Mouse (Mus musculus) embryonic facial prominence, embryonic 14.5 days (tissue): ENCODE data around the gene Tmem39a. TPM values are rescaled to one million over a fixed set of nuclear protein-coding genes. Genes with fewer than 3 reads are reported as not detected.

Source experiments
- ATAC-seq: fragments of 200-750 bp; cut with Nextera tagmentation; 2 replicates; pipeline ENCODE4 v1.8.0; 2017; ENCODE audit warnings: low read depth, moderate number of reproducible peaks, moderate TSS enrichment
- DNase-seq: peaks from one replicate; pipeline ENCODE4 v3.0.0-alpha.2; 2015; ENCODE audit warnings: low spot score
- H3K27ac ChIP-seq: fragments of 300-500 bp; sonication (generic); replicated peaks from 2 replicates; pipeline ENCODE4 v1.5.1; 2014; ENCODE audit warnings: low read depth, mild to moderate bottlenecking, low read length, moderate library complexity
- H3K27me3 ChIP-seq: fragments of 300-500 bp; sonication (generic); replicated peaks from 2 replicates; pipeline ENCODE4 v1.6.1; 2014; ENCODE audit warnings: low read length; ENCODE audit not compliant: control insufficient read depth, insufficient read depth
- H3K36me3 ChIP-seq: fragments of 300-500 bp; sonication (generic); 2 replicates; pipeline ENCODE4 v1.6.1; 2014; ENCODE audit warnings: low read length, mixed read lengths; ENCODE audit not compliant: control insufficient read depth, insufficient read depth
- H3K4me1 ChIP-seq: fragments of 300-500 bp; sonication (generic); 2 replicates; pipeline ENCODE4 v1.6.1; 2014; ENCODE audit warnings: antibody characterized with exemption, low read length; ENCODE audit not compliant: control insufficient read depth, insufficient read depth
- H3K4me2 ChIP-seq: fragments of 300-500 bp; sonication (generic); 2 replicates; pipeline ENCODE4 v1.6.1; 2014; ENCODE audit warnings: low read depth, mild to moderate bottlenecking, low read length, moderate library complexity, mixed read lengths
- H3K4me3 ChIP-seq: fragments of 300-500 bp; sonication (generic); 2 replicates; pipeline ENCODE4 v1.5.1; 2014; ENCODE audit warnings: low read depth, mild to moderate bottlenecking, low read length
- H3K9ac ChIP-seq: fragments of 300-500 bp; sonication (generic); 2 replicates; pipeline ENCODE4 v1.6.1; 2014; ENCODE audit warnings: low read depth, mild to moderate bottlenecking, low read length, moderate library complexity, mixed read lengths
- H3K9me3 ChIP-seq: fragments of 300-500 bp; sonication (generic); 2 replicates; pipeline ENCODE4 v1.6.1; 2016; ENCODE audit warnings: low read length; ENCODE audit not compliant: control insufficient read depth
- WGBS: fragments of 180-500 bp; shearing (Covaris S2); extraction: QIAGEN DNeasy Blood & Tissue Kit; methylation state at CpG from one replicate; pipeline ENCODE4 v1.1.7; 2014; 5-methylcytosine and 5-hydroxymethylcytosine counted together
- polyA plus RNA-seq: library from polyadenylated mRNA; unstranded; fragments of >200 nt; fragmentation: Nextera tagmentation; extraction: Ambion mirVana; gene quantifications from 2 replicates; pipeline ENCODE4 v1.2.1, GENCODE M21; 2014

Tmem39a gene
- polyA plus RNA-seq, 1 experiment from 2014 or later, result 148 TPM

DNA sequence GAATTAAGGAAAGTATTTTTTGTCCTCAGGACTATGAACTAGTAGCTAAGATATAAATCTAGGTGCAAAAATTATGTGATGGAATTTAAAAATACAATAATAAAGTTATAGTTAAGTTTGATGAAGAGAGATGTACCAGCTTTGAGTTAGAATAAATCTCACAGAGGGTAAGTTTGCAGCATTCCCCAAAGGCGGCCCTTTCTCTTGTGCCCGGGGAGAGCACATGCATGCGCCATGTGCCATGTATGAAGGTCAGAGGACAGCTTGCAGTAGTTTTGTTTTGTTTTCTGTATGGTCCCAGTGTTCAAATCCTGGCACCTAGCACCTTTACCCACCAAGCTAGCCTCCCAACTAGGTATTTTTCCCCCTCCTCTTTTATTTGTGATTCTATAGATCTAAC, 13.0 kb downstream of the Tmem39a start:
- no peaks in the 10 kb centered on the region for H3K9me3 ChIP-seq
- no peaks in the 10 kb centered on the region for H3K4me1 ChIP-seq
- H3K9ac ChIP-seq, result no peak overlapping the region
- no peak overlapping the region for H3K4me2 ChIP-seq
- no peaks in the 10 kb centered on the region for H3K27me3 ChIP-seq
- H3K27ac ChIP-seq, result no peak overlapping the region
- ATAC-seq, result no peak
- no peak overlapping the region for H3K4me3 ChIP-seq
- DNase-seq, result no peak
- 100% methylated on average over 3 of the region's 3 CpGs for WGBS
- peaks cover 82% of the 10 kb centered on the region for H3K36me3 ChIP-seq

DNA sequence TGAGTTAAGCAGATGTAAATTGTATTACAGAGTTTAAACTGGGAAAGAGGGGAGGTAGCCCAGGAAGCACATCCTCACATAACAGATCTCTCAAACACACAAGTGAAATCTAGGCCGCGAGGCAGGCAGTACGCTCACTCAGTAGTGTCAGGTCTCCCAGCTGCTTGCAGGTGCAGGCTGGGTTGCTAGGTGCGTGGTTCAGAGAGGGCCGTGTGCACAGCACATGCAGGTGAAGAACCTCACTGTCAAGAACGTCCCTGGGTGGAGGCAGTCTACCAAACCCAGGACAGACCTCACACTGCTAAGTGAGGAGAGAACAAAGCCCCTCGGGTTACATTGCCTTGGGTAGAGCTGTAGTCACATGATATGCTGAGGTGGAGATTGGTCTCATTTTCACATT, 26.3 kb downstream of the Tmem39a start:
- H3K4me3 ChIP-seq, result no peak overlapping the region
- H3K9me3 ChIP-seq, result no peaks in the 10 kb centered on the region
- H3K4me1 ChIP-seq, result no peaks in the 10 kb centered on the region
- no peak overlapping the region for H3K9ac ChIP-seq
- no peak overlapping the region for H3K27ac ChIP-seq
- H3K27me3 ChIP-seq, result no peaks in the 10 kb centered on the region
- ATAC-seq (no peak), DNase-seq (no peak)
- H3K36me3 ChIP-seq, result peaks cover 93% of the 10 kb centered on the region
- WGBS, result 93% methylated on average over 7 of the region's 7 CpGs
- no peak overlapping the region for H3K4me2 ChIP-seq

DNA sequence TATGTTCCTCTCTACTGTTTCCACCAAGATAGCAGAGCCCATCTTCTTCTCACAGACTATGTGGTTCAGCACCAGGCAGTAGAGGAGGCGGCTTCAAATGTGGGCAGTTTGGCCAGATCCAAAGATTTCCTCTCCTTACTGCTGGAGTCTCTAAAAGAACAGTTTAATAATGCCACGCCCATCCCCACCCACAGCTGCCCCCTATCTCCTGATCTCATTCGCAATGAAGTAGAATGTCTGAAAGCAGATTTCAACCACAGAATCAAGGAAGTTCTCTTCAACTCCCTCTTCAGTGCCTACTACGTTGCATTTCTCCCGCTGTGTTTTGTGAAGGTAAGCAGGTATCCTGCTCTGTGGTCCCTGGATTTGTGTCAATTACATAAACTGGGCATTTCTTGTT, 26.7 kb downstream of the Tmem39a start:
- H3K4me1 ChIP-seq, result no peaks in the 10 kb centered on the region
- DNase-seq (no peak), ATAC-seq (no peak)
- no peak overlapping the region for H3K27ac ChIP-seq
- no peak overlapping the region for H3K4me2 ChIP-seq
- H3K9ac ChIP-seq, result no peak overlapping the region
- H3K9me3 ChIP-seq, result no peaks in the 10 kb centered on the region
- H3K27me3 ChIP-seq, result no peaks in the 10 kb centered on the region
- 90% methylated on average over 5 of the region's 5 CpGs for WGBS
- peaks cover 90% of the 10 kb centered on the region for H3K36me3 ChIP-seq
- no peak overlapping the region for H3K4me3 ChIP-seq

DNA sequence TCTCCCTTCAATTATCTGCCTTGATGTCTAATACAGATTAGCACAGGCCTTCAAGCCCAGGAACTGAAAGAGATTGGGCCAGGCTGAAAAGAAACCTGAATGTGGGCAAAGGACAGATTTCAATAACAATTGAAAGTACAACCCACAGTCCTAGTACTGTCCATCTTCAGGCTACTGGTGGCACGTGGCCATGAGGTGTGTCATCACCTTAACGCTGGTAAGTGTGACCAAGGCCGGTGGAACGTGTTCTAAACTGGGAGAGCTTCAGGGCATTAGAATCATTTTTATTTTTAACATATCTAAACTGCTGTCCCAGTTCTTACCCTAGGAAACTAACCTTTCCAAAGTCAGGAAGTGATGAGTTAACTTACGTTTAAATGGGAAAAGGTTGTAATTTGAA, 28.7 kb downstream of the Tmem39a start:
- Histone ChIP-seq H3K9me3 (no peaks in the 10 kb centered on the region), H3K9ac (no peak overlapping the region), H3K4me3 (no peak overlapping the region), H3K27me3 (no peaks in the 10 kb centered on the region), H3K27ac (no peak overlapping the region), H3K4me1 (no peaks in the 10 kb centered on the region), H3K36me3 (peaks cover 91% of the 10 kb centered on the region), H3K4me2 (no peak overlapping the region)
- 93% methylated on average over 5 of the region's 5 CpGs for WGBS
- ATAC-seq, result no peak
- DNase-seq, result no peak

DNA sequence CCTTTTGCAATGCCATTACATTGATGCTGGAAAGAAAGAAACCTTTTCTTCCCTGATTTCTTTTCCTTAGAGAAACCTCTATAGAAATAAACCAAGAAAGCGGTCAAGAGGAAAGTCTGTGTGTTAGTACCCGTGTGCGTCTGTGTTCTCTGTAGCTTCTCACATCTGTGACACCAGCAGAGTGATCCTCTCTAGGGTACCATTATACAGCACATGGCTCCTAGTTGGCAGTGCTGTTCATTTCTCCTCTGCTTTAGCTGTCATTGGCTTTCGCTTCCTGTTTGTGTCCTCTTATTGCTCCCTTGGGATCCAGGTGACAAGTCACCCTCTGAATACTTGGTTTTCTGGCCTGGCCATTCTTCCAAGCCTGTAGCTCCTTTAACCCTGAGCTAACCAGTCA, 29.1 kb downstream of the Tmem39a start:
- no peak overlapping the region for H3K27ac ChIP-seq
- no peaks in the 10 kb centered on the region for H3K4me1 ChIP-seq
- no peak overlapping the region for H3K9ac ChIP-seq
- DNase-seq, result no peak
- no peak overlapping the region for H3K4me3 ChIP-seq
- 88% methylated on average over 4 of the region's 4 CpGs for WGBS
- no peak for ATAC-seq
- no peaks in the 10 kb centered on the region for H3K27me3 ChIP-seq
- H3K9me3 ChIP-seq, result no peaks in the 10 kb centered on the region
- H3K4me2 ChIP-seq, result no peak overlapping the region
- H3K36me3 ChIP-seq, result peaks cover 91% of the 10 kb centered on the region

DNA sequence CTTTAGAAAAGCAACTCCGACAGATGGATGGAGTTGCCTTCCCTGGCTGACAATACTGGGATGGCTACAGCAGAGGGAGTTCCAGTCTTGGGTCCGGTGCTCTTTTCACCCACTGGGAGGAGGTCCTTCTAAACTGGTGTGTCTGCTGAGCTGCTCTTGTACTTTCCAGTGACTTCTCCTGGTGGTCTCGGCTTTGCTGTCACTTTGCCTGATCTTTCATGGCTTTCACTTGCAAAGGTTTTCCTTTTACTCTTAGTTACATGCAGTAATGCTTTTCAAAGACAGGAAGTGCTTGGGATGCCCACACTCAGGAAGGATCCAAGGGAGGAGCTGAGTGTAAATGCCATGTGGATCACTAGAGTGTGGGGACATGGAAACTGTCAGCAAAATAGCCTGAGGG, 33.0 kb downstream of the Tmem39a start:
- Histone ChIP-seq H3K4me1 (no peaks in the 10 kb centered on the region), H3K9ac (no peak overlapping the region), H3K4me3 (no peak overlapping the region), H3K27me3 (no peaks in the 10 kb centered on the region), H3K9me3 (no peaks in the 10 kb centered on the region), H3K4me2 (no peak overlapping the region), H3K36me3 (peaks cover 63% of the 10 kb centered on the region), H3K27ac (no peak overlapping the region)
- no peak for DNase-seq
- WGBS, result 77% methylated on average over 3 of the region's 3 CpGs
- ATAC-seq, result no peak

DNA sequence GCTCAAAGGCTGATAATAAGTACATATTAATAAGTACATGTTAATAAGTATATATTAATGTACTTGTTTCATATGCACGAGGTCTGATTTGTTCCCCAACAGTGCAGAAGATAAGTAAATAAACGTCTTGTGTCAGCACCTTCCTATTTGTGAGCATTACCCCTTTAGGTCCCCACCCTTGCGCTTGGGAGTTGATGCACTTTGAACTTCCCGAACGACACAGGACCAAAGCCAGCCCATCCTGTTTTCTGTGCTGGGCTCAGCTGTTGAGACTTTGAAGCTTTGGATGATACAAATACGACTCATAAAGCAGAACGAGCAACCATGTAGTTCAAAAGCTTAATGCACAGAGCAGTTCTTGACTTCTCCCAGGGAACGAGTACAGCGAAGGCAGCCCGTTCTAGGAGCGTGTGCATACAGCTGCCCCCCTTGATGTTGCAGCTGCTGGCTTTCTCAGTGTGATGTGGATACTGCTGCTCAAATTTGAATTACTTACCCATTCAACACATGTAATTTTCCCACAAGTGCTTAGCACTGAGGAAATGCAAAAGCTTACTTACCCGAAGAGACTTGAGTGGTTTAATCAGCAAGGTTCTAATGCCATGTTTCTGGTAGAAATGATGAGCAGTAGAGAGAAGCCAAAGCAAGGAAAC, 33.7 kb downstream of the Tmem39a start:
- DNase-seq (no peak), ATAC-seq (no peak)
- no peak overlapping the region for H3K4me2 ChIP-seq
- 90% methylated on average over 12 of the region's 12 CpGs for WGBS
- H3K9ac ChIP-seq, result no peak overlapping the region
- H3K9me3 ChIP-seq, result no peaks in the 10 kb centered on the region
- H3K4me1 ChIP-seq, result no peaks in the 10 kb centered on the region
- peaks cover 57% of the 10 kb centered on the region for H3K36me3 ChIP-seq
- no peaks in the 10 kb centered on the region for H3K27me3 ChIP-seq
- no peak overlapping the region for H3K27ac ChIP-seq
- no peak overlapping the region for H3K4me3 ChIP-seq

DNA sequence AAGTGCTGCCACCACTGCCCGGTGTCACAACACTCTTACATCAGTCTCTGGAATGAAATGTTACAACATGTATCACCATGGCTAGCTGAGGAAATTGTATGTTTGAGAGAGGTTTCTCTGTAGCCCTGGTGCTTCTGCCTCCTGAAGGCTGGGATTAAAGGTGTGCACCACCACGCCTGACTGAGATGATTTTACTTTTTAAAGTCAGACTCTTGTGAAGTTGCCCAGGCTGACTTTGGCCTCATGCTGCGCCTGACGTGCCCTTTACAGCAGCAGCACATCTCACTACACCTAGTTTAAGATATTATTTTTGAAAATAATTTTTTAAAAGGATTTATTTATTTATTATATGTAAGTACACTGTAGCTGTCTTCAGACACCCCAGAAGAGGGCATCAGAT, 34.4 kb downstream of the Tmem39a start:
- DNase-seq (no peak), ATAC-seq (no peak)
- H3K4me2 ChIP-seq, result no peak overlapping the region
- no peaks in the 10 kb centered on the region for H3K27me3 ChIP-seq
- no peak overlapping the region for H3K9ac ChIP-seq
- H3K36me3 ChIP-seq, result peaks cover 49% of the 10 kb centered on the region
- no peaks in the 10 kb centered on the region for H3K9me3 ChIP-seq
- no peaks in the 10 kb centered on the region for H3K4me1 ChIP-seq
- 92% methylated on average over 4 of the region's 4 CpGs for WGBS
- no peak overlapping the region for H3K4me3 ChIP-seq
- H3K27ac ChIP-seq, result no peak overlapping the region

DNA sequence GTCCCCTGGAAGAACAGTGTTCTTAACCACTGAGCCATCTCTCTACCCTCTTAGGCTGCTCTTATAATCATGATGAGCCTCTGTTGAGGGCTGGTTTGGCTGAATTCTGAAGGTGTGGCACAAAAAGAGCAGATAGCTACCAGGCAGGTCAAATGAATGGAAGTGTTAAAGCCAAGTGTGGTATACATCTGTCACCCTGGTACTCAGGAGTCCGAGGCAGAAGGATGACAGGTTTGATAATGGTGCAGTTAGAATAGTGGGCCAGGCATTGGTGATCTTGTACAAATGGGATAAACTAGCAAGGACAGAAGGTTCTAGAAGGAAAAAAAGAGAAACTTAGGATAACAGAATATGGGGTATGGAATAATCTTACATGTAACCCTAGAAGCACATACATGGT, 35.9 kb downstream of the Tmem39a start:
- Histone ChIP-seq H3K4me3 (no peak overlapping the region), H3K4me2 (no peak overlapping the region), H3K4me1 (no peaks in the 10 kb centered on the region), H3K36me3 (peaks cover 34% of the 10 kb centered on the region), H3K27ac (no peak overlapping the region), H3K27me3 (no peaks in the 10 kb centered on the region), H3K9ac (no peak overlapping the region), H3K9me3 (no peaks in the 10 kb centered on the region)
- ATAC-seq (no peak), DNase-seq (no peak)
- WGBS, result 88% methylated on average over 1 of the region's 1 CpGs
